Mouse (Mus musculus) leukemia stem cell, adult 10-12 weeks (primary cell): ENCODE measurements around the gene Gm49320. TPM values are rescaled to one million over a fixed set of nuclear protein-coding genes. Genes with fewer than 3 reads are reported as not detected.

ENCODE experiments used
- polyA plus RNA-seq: library from polyadenylated mRNA; stranded (reverse); fragments of >175 nt; gene quantifications from 2 replicates; pipeline ENCODE4 v1.2.3, GENCODE M21; 2012; ENCODE audit warnings: low replicate concordance

The Gm49320 gene
- 1.9 and 10.4 TPM in 2 replicates for polyA plus RNA-seq

GRCm38 (mm10) chr8:4238434-4239192 lies at the start of gene Gm49320, which contains the start of gene Map2k7:
TSS of gene Gm49320 (plus strand) at chr8:4238865.
TSS of gene Map2k7 (plus strand) at chr8:4238740.

GRCm38 (mm10) chr8:4216791-4217621 lies 21.7 kb upstream of the Gm49320 start, which contains the start of gene Prr36:
TSS of gene Prr36 (minus strand) at chr8:4217459.

GRCm38 (mm10) chr8:4226739-4227347 lies 11.8 kb upstream of the Gm49320 start, which contains the start of gene Lrrc8e:
TSS of gene Lrrc8e (plus strand) at chr8:4226827.

GRCm38 (mm10) chr8:4247951-4248540 lies 9.4 kb downstream of the Gm49320 start, which contains the start of gene Tgfbr3l:
TSS of gene Tgfbr3l (plus strand) at chr8:4248214.

GRCm38 (mm10) chr8:4252934-4253841 lies 14.5 kb downstream of the Gm49320 start, which contains the start of gene Snapc2:
TSS of gene Snapc2 (plus strand) at chr8:4253080.

GRCm38 (mm10) chr8:4259125-4259804 lies 20.6 kb downstream of the Gm49320 start, which contains the start of gene Ctxn1:
TSS of gene Ctxn1 (minus strand) at chr8:4259274.

GRCm38 (mm10) chr8:4275275-4276110 lies 36.8 kb downstream of the Gm49320 start, which contains the start of gene Timm44:
TSS of gene Timm44 (minus strand) at chr8:4275913.

Other genes starting within 250 kb of the Gm49320 start
- gene Cd209f, start 133.0 kb upstream of the Gm49320 start, polyA plus RNA-seq: not detected in 2 replicates
- not detected in 2 replicates for gene Cd209g, start 104.8 kb upstream of the Gm49320 start, polyA plus RNA-seq
- 4.8 and 11.4 TPM in 2 replicates for gene Evi5l, start 72.3 kb upstream of the Gm49320 start, polyA plus RNA-seq
- gene Prr36, start 21.4 kb upstream of the Gm49320 start, polyA plus RNA-seq: 0.11 and 0.14 TPM in 2 replicates
- gene Lrrc8e, start 12.0 kb upstream of the Gm49320 start, polyA plus RNA-seq: 0.43 TPM in 1 of 2 replicates, not detected in the other
- gene Map2k7, start 125 bp upstream of the Gm49320 start, polyA plus RNA-seq: 181 and 201 TPM in 2 replicates
- gene Tgfbr3l, start 9.3 kb downstream of the Gm49320 start, polyA plus RNA-seq: 29.8 and 37.7 TPM in 2 replicates
- gene Snapc2, start 14.2 kb downstream of the Gm49320 start, polyA plus RNA-seq: 50.7 and 77.7 TPM in 2 replicates
- 1.4 and 2.2 TPM in 2 replicates for gene Ctxn1, start 20.4 kb downstream of the Gm49320 start, polyA plus RNA-seq
- gene Timm44, start 37.0 kb downstream of the Gm49320 start, polyA plus RNA-seq: 47.7 and 54.9 TPM in 2 replicates
- 1.2 and 2.2 TPM in 2 replicates for gene Ccl25, start 86.3 kb downstream of the Gm49320 start, polyA plus RNA-seq
- 35.7 and 60.1 TPM in 2 replicates for gene Elavl1, start 86.5 kb downstream of the Gm49320 start, polyA plus RNA-seq